Mouse (Mus musculus) natural killer cell, adult 2 months (primary cell): Measurements from ENCODE around the gene Asb8.

ENCODE experiments used
- DNase-seq, 2 experiments: peaks; one replicate each; pipeline ENCODE4 v3.0.0; 2022; ENCODE audit warnings: low spot score in 2 of 2

Asb8 gene

GRCm38 (mm10) chr15:98155944-98156343, 9.5 kb downstream of the Asb8 start:
- DNase-seq = peak in 1 of 2 experiments; percentile 30

GRCm38 (mm10) chr15:98155272-98155671, 10.2 kb downstream of the Asb8 start:
- DNase-seq = no peak

- no peak for DNase-seq
Observed at GRCm38 (mm10) chr15:98154631-98155030, 10.8 kb downstream of the Asb8 start.

GRCm38 (mm10) chr15:98154146-98154545, 11.3 kb downstream of the Asb8 start:
- DNase-seq = no peak

GRCm38 (mm10) chr15:98153625-98154024, 11.8 kb downstream of the Asb8 start:
- DNase-seq = peak; percentile 27 to 29

- no peak for DNase-seq
Observed at GRCm38 (mm10) chr15:98152916-98153315, 12.5 kb downstream of the Asb8 start.

- DNase-seq = no peak
Observed at GRCm38 (mm10) chr15:98149166-98149602, 16.2 kb downstream of the Asb8 start.

GRCm38 (mm10) chr15:98148356-98148755, 17.1 kb downstream of the Asb8 start:
- DNase-seq = no peak

GRCm38 (mm10) chr15:98145559-98146181, 19.8 kb downstream of the Asb8 start:
- peak; percentile 85 to 89 for DNase-seq

GRCm38 (mm10) chr15:98144861-98145507, 20.4 kb downstream of the Asb8 start:
- DNase-seq = no peak

- DNase-seq = no peak
Observed at GRCm38 (mm10) chr15:98142515-98142914, 22.9 kb downstream of the Asb8 start.

GRCm38 (mm10) chr15:98140809-98141208, 24.6 kb downstream of the Asb8 start:
- no peak for DNase-seq

- DNase-seq = no peak
Observed at GRCm38 (mm10) chr15:98139763-98140162, 25.7 kb downstream of the Asb8 start.

GRCm38 (mm10) chr15:98136871-98137270, 28.6 kb downstream of the Asb8 start:
- DNase-seq = no peak

- DNase-seq = no peak
Observed at GRCm38 (mm10) chr15:98135671-98136070, 29.8 kb downstream of the Asb8 start.

GRCm38 (mm10) chr15:98134666-98135065, 30.8 kb downstream of the Asb8 start:
- no peak for DNase-seq

GRCm38 (mm10) chr15:98134034-98134433, 31.4 kb downstream of the Asb8 start:
- DNase-seq = no peak

- DNase-seq = no peak
Observed at GRCm38 (mm10) chr15:98133471-98133870, 32.0 kb downstream of the Asb8 start.

- DNase-seq = no peak
Observed at GRCm38 (mm10) chr15:98131942-98132655, 33.3 kb downstream of the Asb8 start.

- no peak for DNase-seq
Observed at GRCm38 (mm10) chr15:98131451-98131850, 34.0 kb downstream of the Asb8 start.

GRCm38 (mm10) chr15:98131001-98131400, 34.4 kb downstream of the Asb8 start:
- DNase-seq = no peak

- DNase-seq = no peak
Observed at GRCm38 (mm10) chr15:98120831-98121230, 44.6 kb downstream of the Asb8 start.

- no peak for DNase-seq
Observed at GRCm38 (mm10) chr15:98119363-98119762, 46.1 kb downstream of the Asb8 start.
